In genomic region chr19:31665007-31665406, GRCm38 (mm10) we compare ENCODE assay signal across 7 mouse cellular contexts.
DNase-seq lines count a peak whose midpoint lies in the region; ATAC-seq lines count a peak whose summit lies in the region.

No protein-coding gene starts in this region.

- peak overlapping the region; percentile 56 for H3K4me3 ChIP-seq in neural tube, embryonic 11.5 days (ENCODE audit: low read depth, low read length)
- H3K4me3 ChIP-seq in forebrain, embryonic 12.5 days (replicated peaks) = peak overlapping the region; percentile 66
- peak overlapping the region; percentile 77 for H3K4me3 ChIP-seq in neural tube, embryonic 15.5 days (replicated peaks)

- peak overlapping the region; percentile 59 for H3K9ac ChIP-seq in neural tube, embryonic 11.5 days (ENCODE audit: low read length)
- peak overlapping the region; percentile 62 for H3K9ac ChIP-seq in forebrain, embryonic 12.5 days
- H3K9ac ChIP-seq in neural tube, embryonic 15.5 days (replicated peaks) = peak overlapping the region; percentile 78

- DNase-seq in neural tube, embryonic 11.5 days (ENCODE audit: low spot score) = no peak
- no peak for DNase-seq in neural tube, embryonic 10.5 days (ENCODE audit: extremely low spot score, low spot score)
- DNase-seq in layer of hippocampus, postnatal 10 days (ENCODE audit: low spot score in 2 of 2) = peak; percentile 16 to 35
- DNase-seq in cerebellum, adult 9-11 months = no peak
- DNase-seq in spleen, postnatal 14 days (ENCODE audit: low spot score in 2 of 2) = no peak

- H3K36me3 ChIP-seq in neural tube, embryonic 11.5 days (ENCODE audit: control insufficient read depth, insufficient read depth, low read length) = no peaks in the 10 kb centered on the region
- no peaks in the 10 kb centered on the region for H3K36me3 ChIP-seq in forebrain, embryonic 12.5 days (replicated peaks)
- H3K36me3 ChIP-seq in neural tube, embryonic 15.5 days = no peaks in the 10 kb centered on the region

- H3K9me3 ChIP-seq in neural tube, embryonic 11.5 days (ENCODE audit: control insufficient read depth, low read length) = no peaks in the 10 kb centered on the region
- no peaks in the 10 kb centered on the region for H3K9me3 ChIP-seq in forebrain, embryonic 12.5 days
- no peaks in the 10 kb centered on the region for H3K9me3 ChIP-seq in neural tube, embryonic 15.5 days (replicated peaks)

- WGBS in neural tube, embryonic 11.5 days = 6% methylated on average over 8 of the region's 8 CpGs
- 3% methylated on average over 8 of the region's 8 CpGs for WGBS in forebrain, embryonic 12.5 days
- whole genome bisulfite sequencing in neural tube, embryonic 15.5 days = 7% methylated on average over 8 of the region's 8 CpGs

- H3K4me1 ChIP-seq in neural tube, embryonic 11.5 days (ENCODE audit: control insufficient read depth, insufficient read depth, low read length) = peaks cover 4% of the 10 kb centered on the region; the same call in 1 of the 2 replicates
- H3K4me1 ChIP-seq in forebrain, embryonic 12.5 days = peaks cover 11% of the 10 kb centered on the region
- H3K4me1 ChIP-seq in neural tube, embryonic 15.5 days = peaks cover 14% of the 10 kb centered on the region

- H3K27ac ChIP-seq in neural tube, embryonic 11.5 days (ENCODE audit: low read depth, low read length) = no peak overlapping the region
- H3K27ac ChIP-seq in forebrain, embryonic 12.5 days = no peak overlapping the region
- H3K27ac ChIP-seq in neural tube, embryonic 15.5 days (replicated peaks) = peak overlapping the region; percentile 86

- ATAC-seq in neural tube, embryonic 11.5 days (ENCODE audit: insufficient read depth, low FRiP score, low TSS enrichment) = no peak
- ATAC-seq in forebrain, embryonic 12.5 days (ENCODE audit: low FRiP score) = no peak; the same call in 1 of the 2 replicates
- no peak for ATAC-seq in neural tube, embryonic 15.5 days (ENCODE audit: low FRiP score)

- peak overlapping the region; percentile 96 for H3K4me2 ChIP-seq in neural tube, embryonic 11.5 days (ENCODE audit: low read depth)
- H3K4me2 ChIP-seq in forebrain, embryonic 12.5 days = peak overlapping the region; percentile 97
- peak overlapping the region; percentile 92 for H3K4me2 ChIP-seq in neural tube, embryonic 15.5 days

- H3K27me3 ChIP-seq in neural tube, embryonic 11.5 days (ENCODE audit: control insufficient read depth, insufficient read depth, low read length) = no peaks in the 10 kb centered on the region
- H3K27me3 ChIP-seq in forebrain, embryonic 12.5 days = no peaks in the 10 kb centered on the region; the same call in 1 of the 2 replicates
- H3K27me3 ChIP-seq in neural tube, embryonic 15.5 days (replicated peaks) = no peaks in the 10 kb centered on the region

Comparison
In these comparisons a context has a peak if more than half of its experiments do, and no peak if none do; other contexts are left out.
1. DNase-seq: peak in layer of hippocampus, postnatal 10 days (2 of 2); none in neural tube, embryonic 11.5 days (single experiment), neural tube, embryonic 10.5 days (single experiment), cerebellum, adult 9-11 months (single experiment) and spleen, postnatal 14 days (0 of 2).
2. Peak in every context shown above with its lines, with median percentiles within 50 percentile points of each other: H3K4me2 ChIP-seq, H3K4me3 ChIP-seq and H3K9ac ChIP-seq.